Mouse (Mus musculus) thymus, adult 2 months (tissue): ENCODE results near the gene Matk.

Experiments
- CTCF ChIP-seq: fragments of 200-500 bp; IDR thresholded peaks from 2 replicates; pipeline ENCODE4 v1.5.1; 2012; ENCODE audit warnings: mild to moderate bottlenecking, control low read depth, low read length, moderate library complexity, borderline replicate concordance; ENCODE audit not compliant: control insufficient read depth, poor library complexity, insufficient read depth; ENCODE audit errors: extremely low read depth
- POLR2A ChIP-seq: fragments of 200-500 bp; IDR thresholded peaks from 2 replicates; pipeline ENCODE4 v1.6.1; 2012; ENCODE audit warnings: mild to moderate bottlenecking, low read length, control low read depth, moderate library complexity; ENCODE audit not compliant: control insufficient read depth, poor library complexity, insufficient read depth; ENCODE audit errors: extremely low read depth

DNA sequence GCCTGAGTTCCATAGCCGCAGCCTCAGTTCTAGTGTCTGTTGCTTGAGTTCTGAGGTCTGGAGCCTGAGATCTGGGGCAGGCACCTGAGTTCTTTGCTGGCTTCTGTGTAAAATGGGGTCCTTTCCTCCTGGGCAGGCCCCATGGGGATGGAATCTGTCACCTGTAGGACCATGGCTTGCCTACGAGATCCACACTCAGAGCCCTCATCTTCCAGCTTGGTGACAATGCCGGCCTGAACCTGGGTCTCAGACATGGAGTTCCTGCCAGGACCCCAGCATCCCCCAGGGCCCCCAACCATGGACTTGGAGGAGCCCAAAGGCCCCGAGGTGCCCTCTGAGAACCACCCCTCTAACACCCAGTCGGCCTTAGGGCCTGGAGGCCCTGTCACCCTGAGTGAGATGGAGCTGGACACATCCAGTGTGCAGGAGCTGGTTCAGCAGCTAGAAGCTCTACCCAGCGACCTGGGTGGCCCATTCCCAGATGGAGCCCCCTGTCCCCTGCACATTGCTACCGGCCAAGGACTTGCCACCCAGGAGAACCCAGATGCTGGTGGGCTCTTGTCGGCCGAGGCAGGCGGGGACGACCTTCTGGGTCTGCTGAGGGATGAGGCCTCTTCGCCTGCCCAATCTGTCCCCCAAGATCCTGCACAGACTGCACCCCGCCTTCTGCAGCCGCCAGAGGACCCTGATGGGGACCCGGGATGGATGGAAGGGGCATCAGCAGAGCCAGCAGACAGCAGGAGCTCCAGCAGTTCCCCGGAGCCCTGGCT is 16.1 kb downstream of the Matk start:
- no peak for TF ChIP-seq CTCF
- TF ChIP-seq POLR2A = no peak
